Mouse (Mus musculus): ENCODE measurements around the gene Otogl.

DNA sequence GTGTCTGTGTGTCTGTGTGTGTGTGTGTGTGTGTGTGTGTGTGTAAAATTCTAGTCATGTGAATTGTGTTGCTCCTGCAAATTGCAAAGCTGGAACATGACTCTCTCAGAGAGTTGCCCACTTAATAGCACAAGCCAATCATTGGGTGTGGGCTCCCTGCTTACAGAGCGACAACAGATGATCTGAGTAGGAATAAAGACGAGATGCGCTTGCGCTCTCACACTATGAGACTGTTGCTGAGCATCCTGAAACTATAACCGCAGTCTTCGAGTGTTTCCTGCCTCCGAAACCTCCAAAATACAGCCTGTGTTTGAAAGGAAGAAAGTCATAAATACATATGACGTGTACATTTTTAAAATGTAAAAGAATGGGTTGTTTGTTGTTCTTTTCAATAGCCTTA, 43.0 kb downstream of the Otogl start:
- TF ChIP-seq CTCF (IDR thresholded peaks at IDR 0.05; ENCODE audit: low read depth, low read length): no peak
- TF ChIP-seq POLR2A (IDR thresholded peaks at IDR 0.05; ENCODE audit: extremely low read depth, insufficient read depth, low read length): no peak
